Mouse (Mus musculus) induced T-regulatory cell, adult 2 months (primary cell): ENCODE measurements around the gene Pptc7.

Experiments used
- DNase-seq: peaks from one replicate; pipeline ENCODE4 v3.0.0-alpha.2; 2012; ENCODE audit warnings: low read depth

Pptc7 gene

DNA sequence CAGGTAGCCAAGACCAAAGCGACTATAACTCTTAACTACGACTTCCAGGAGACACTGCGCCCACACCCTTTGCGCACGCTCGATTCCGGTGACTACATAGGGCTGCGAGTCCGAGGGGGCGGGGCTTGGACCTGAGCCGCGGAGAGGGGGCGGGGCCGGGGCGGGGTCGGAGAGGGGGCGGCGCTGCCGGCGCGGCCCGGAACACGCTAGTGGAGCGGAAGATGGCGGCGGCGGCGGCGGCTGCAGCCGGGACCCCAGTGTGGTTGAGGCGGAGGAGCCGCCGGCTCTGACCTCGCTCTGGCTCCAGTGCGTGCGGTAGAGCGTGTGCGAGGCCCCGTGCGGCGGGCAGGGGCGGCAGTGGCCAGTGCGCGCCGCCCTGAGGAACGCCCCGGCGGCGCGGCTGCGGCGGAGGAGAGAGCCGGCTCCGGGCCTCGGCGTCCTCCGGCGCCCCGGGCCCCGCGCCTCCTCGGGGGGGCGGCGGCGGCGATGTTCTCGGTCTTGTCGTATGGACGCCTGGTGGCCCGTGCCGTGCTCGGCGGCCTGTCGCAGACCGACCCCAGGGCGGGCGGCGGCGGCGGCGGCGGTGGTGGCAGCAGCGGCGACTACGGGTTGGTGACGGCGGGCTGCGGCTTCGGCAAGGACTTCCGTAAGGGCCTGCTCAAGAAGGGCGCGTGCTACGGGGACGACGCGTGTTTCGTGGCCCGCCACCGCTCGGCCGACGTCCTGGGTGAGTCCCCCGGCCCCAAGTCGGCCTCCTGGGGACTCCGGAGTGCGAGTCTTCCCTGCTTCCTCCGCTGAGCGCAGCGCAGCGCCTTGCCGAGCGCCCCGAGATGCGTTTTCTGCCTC is at the start of gene Pptc7:
Gene Pptc7 (plus strand): TSS at position 183 of the 846 bp plus-strand sequence.
- DNase-seq = peak; percentile 97

DNA sequence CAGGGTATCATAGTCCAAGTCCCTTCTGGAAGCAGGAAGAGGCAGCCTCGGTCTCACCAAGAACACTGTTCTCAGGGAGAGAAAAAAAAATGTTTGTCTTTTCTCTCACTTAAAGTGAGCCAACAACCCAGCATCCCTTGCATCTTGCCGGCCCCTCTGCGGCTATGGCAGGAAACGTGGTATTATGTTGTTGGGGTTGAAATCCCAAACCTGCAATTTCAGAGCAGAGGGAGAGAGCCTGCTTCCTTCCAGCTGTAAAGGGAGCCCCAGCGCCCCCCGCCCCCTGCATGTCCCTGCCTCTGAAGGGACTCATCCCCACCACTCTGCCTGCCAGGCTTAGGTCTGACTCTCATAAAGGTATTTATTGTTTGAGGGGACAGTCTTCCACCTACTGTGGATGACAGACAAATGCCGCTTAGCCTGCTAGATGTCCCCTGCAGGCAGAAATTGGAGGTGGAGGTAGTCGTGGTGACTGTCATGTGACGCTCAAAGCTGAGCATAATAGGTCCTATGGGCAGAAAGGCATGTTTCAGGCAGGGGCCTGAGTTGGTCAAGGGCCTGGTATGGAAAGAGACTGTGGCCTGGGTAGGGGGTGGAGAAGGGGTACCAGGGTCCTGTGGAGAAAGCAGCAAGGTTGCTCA is 48.8 kb upstream of the Pptc7 start:
- DNase-seq = peak; percentile 75

- DNase-seq = no peak
These were observed 47.0 kb upstream of the Pptc7 start for GRCm38 (mm10) chr5:122237200-122237599.

- DNase-seq = no peak
These were observed 44.5 kb upstream of the Pptc7 start for GRCm38 (mm10) chr5:122239618-122240017.

DNA sequence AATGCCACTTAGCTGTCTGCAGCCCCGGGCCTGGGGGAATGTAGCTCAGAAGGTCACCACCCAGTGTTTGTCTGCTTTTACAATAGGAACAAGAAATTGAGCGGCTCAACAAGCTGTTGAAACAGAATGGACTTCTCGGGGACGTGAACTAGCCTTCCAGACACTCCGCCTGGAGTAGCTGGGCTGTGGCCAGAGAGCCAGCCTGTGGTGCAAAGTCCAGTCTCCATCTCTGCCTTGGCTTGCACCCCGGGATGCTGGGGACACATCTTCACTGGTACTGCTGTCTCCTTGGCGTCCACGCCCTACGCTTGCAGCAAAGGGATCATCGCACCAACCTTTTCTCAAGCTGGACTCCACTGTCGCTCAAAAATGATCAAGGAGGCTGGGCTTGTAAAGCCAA is 43.6 kb upstream of the Pptc7 start:
- DNase-seq = no peak

- no peak for DNase-seq
These were observed 43.2 kb upstream of the Pptc7 start for GRCm38 (mm10) chr5:122240989-122241388.

GRCm38 (mm10) chr5:122242521-122243123 is 41.5 kb upstream of the Pptc7 start:
- no peak for DNase-seq

GRCm38 (mm10) chr5:122243781-122244523 is 40.2 kb upstream of the Pptc7 start:
- no peak for DNase-seq

- DNase-seq = no peak
These were observed 39.0 kb upstream of the Pptc7 start for GRCm38 (mm10) chr5:122245186-122245585.

- no peak for DNase-seq
These were observed 37.5 kb upstream of the Pptc7 start for GRCm38 (mm10) chr5:122246547-122247167.

- DNase-seq = no peak
These were observed 36.6 kb upstream of the Pptc7 start for GRCm38 (mm10) chr5:122247529-122247928.

- DNase-seq = no peak
These were observed 36.2 kb upstream of the Pptc7 start for GRCm38 (mm10) chr5:122247934-122248333.

DNA sequence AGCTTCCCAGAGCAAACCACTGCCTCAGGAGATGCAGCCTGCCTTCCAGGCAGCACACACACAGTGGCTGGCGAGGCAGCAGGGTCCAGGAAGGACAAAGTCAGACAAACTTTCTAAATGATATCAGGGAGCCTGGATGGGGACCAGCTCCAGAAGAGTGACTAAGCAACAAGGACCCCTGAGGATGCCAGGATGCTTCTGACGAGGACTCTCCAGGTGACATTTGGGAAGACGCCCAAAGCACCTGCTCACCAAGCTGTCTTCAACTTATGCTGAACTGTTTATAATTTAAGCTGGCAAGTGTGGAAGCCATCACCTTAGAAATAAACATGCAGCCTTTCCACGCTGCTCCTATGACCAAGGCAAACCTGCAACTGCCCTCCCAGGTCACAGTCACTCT is 34.9 kb upstream of the Pptc7 start:
- DNase-seq = no peak

DNA sequence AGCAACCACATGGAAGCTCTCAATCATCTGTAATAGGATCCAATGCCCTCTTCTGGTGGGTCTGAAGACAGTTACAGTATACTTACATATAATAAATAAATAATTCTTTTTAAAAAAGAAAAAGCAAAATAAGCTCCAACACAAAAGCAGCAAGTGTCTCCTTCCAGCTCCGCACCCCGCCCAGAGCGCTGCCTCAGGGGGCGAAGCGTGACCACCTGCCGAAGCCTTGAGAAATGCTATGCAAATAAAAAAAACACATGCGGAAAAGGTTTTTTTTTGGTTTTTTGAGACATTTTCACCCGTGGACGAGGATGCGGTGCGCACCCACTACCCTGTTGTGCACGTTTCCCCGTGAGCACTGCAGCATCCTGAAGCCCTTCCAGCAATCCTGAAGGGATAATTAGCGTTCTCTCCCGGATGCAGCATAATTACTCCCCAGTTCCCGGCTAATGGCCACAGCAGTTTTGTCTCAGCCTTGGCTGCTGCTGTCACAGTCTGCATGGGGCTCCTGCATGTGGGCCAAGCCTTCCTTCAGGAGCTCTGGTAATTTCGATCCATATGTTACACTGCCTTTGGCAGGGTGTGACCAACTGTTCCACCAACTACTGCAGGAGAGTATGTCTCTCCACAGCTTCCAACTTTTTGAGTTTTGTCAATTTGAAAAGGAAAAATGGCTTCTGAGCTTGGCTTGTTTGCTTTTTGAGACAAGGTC is 32.1 kb upstream of the Pptc7 start:
- no peak for DNase-seq

- DNase-seq = peak; percentile 52
These were observed 26.0 kb upstream of the Pptc7 start for GRCm38 (mm10) chr5:122258027-122258741.

DNA sequence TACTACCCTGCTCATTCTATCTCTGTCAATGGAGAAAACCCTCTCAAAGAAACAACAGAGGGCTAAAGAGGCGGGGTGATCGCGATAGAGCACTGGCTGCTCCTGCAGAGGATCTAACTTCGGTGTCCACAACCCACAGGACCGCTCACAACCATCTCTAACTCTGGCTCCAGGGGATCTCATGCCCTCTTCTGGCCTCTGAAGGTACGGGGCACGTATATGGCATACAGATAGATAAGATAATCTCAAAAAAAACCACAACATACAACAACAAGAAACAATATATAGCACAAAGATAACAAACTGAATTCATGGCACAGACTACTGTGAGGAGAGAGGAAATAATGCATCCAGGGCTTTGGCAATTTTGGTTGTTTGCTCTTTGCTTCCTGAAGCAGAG is 22.1 kb upstream of the Pptc7 start:
- peak; percentile 71 for DNase-seq

DNA sequence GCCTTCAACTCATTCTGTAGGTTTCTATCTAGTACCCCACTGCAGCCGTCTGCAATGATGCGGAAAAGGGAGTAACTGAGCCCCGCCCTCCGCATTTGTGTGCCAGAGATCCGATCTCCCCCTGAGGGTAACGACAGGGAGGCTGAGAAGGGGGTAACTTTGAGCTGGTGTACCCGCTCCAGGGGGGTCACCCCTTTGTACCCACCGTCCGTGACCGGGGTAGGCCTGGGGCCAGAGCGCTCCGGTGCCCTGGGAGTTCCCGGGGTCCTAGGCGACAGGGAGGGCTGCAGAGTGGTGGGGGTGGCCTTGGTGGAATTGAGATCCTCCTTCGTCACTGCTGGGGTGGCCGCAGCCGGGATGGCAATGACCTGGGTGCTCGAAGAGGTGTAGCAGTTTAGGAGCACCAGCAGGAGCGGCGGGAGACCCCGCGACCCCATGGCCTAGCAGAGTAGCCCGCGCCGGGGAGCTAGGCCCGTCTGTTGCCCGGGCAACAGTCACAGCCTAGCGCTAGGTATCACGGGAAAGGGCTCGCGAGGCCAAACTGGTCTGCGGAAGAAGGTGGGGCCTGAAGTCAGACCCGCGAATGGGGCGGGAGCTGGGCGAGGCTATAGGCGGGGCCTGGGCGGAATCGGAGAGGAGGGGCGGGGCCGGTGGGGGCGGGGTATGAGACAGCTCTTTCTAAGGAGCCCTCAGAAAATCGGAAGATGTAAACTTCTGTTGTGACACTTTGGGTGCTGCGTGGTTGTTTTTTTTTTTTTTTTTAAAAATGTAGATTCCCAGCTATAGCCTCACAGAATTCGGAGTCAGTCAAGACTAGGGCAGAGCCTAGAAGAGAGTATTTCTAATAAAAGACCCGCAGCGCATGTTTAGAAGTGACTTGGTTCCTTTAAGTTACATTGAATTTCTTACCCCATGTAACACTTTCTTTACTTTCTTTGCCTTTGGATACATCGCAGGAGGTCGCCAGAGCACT is 19.9 kb upstream of the Pptc7 start, which contains the start of gene Tctn1:
Gene Tctn1 (minus strand): TSS at position 528 of the 973 bp plus-strand sequence.
- peak; percentile 96 for DNase-seq

GRCm38 (mm10) chr5:122265187-122265586 is 19.0 kb upstream of the Pptc7 start:
- DNase-seq = peak; percentile 75

GRCm38 (mm10) chr5:122265942-122266341 is 18.2 kb upstream of the Pptc7 start:
- DNase-seq = peak; percentile 39
